Mouse (Mus musculus) embryonic facial prominence, embryonic 15.5 days (tissue): ENCODE measurements around the gene 2310061I04Rik. TPM values are rescaled to one million over a fixed set of nuclear protein-coding genes. Genes with fewer than 3 reads are reported as not detected.
"Not testable (repeated sequence)": the region's sequence is repeated elsewhere in the genome, so short reads cannot be mapped to it uniquely, and the experiment has no call there.

ENCODE experiments used
- ATAC-seq: fragments of 200-750 bp; cut with Nextera tagmentation; 2 replicates; pipeline ENCODE4 v1.8.0; 2017; ENCODE audit warnings: low read depth, moderate TSS enrichment; ENCODE audit not compliant: insufficient number of reproducible peaks, low FRiP score, low TSS enrichment
- H3K27ac ChIP-seq: fragments of 300-500 bp; sonication (generic); replicated peaks from 2 replicates; pipeline ENCODE4 v1.5.1; 2015; ENCODE audit warnings: mild to moderate bottlenecking, inconsistent platforms
- H3K27me3 ChIP-seq: fragments of 300-500 bp; sonication (generic); 2 replicates; pipeline ENCODE4 v1.6.1; 2015; ENCODE audit warnings: inconsistent platforms
- H3K36me3 ChIP-seq: fragments of 300-500 bp; sonication (generic); 2 replicates; pipeline ENCODE4 v1.6.1; 2015; ENCODE audit warnings: mild to moderate bottlenecking, inconsistent platforms
- H3K4me1 ChIP-seq: fragments of 300-500 bp; sonication (generic); 2 replicates; pipeline ENCODE4 v1.6.1; 2015; ENCODE audit warnings: inconsistent platforms
- H3K4me2 ChIP-seq: fragments of 300-500 bp; sonication (generic); replicated peaks from 2 replicates; pipeline ENCODE4 v1.6.1; 2015; ENCODE audit warnings: mild to moderate bottlenecking, inconsistent platforms
- H3K4me3 ChIP-seq: fragments of 300-500 bp; sonication (generic); replicated peaks from 2 replicates; pipeline ENCODE4 v1.5.1; 2015; ENCODE audit warnings: mild to moderate bottlenecking, inconsistent platforms
- H3K9ac ChIP-seq: fragments of 300-500 bp; sonication (generic); 2 replicates; pipeline ENCODE4 v1.6.1; 2015; ENCODE audit warnings: inconsistent platforms
- H3K9me3 ChIP-seq: fragments of 300-500 bp; sonication (generic); replicated peaks from 2 replicates; pipeline ENCODE4 v1.6.1; 2016; ENCODE audit warnings: inconsistent platforms
- WGBS: fragments of 180-500 bp; shearing (Covaris S2); methylation state at CpG from one replicate; pipeline ENCODE4 v1.1.7; 2015; 5-methylcytosine and 5-hydroxymethylcytosine counted together
- polyA plus RNA-seq: library from polyadenylated mRNA; unstranded; fragments of >200 nt; fragmentation: Nextera tagmentation; extraction: Ambion mirVana; gene quantifications from 2 replicates; pipeline ENCODE4 v1.2.1, GENCODE M21; 2015

Gene 2310061I04Rik
- polyA plus RNA-seq: 22.3 and 23.9 TPM in 2 replicates

DNA sequence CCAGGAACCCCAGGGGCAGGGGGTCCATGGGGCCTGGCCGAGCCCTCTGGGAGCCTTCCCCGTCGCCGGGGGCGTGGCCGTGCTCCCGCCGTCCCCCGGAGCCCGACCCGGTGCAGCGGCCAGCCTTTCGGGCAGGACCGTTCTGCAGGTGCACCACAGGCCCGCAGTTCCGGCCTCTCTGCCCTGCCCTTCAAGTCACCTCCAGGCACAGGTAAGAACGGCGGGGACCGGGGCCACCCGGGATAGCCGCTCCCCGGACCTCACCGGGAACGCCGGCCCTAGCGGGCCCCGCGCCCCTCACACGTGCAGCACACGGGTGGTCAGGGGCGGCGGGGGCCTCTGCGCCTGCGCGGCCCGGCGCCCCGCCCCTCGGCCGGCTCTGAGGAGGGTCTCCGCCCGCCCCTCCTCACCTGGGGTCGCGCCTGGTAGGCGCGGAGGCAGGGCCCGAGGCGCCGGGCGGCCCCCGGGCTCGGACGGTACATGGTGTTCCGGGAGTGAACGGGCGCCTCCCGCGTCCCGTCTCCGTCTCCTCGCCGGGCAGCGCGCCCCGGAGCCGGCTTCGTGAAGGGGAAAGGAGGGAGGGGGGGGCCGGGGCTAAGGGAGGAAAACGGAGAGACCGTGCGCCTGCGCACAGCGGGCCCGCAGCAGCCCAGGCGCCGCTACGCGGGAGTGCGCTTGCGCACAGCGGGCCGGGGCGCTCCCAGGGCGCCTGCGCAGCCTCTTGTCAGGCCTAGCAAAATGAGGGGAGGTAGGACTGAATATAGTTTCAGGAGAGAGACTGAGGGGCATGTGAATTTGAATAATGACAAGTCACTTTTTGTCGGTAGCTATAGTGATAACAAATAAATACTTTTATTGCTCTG is at the start of gene 2310061I04Rik:
2310061I04Rik (minus strand) TSS at position 651 of the 863 bp plus-strand sequence.
- ATAC-seq: peak; percentile 94
- H3K9ac ChIP-seq: peak within 1 kb of the TSS; percentile 75
- H3K4me1 ChIP-seq: peaks cover 18% of the 10 kb centered on the region
- peak within 1 kb of the TSS; percentile 64 for H3K4me3 ChIP-seq
- peak within 1 kb of the TSS; percentile 89 for H3K27ac ChIP-seq
- under 1% methylated on average over 86 of the region's 86 CpGs for WGBS
- no peaks in the 10 kb centered on the region for H3K27me3 ChIP-seq
- H3K4me2 ChIP-seq: peak within 1 kb of the TSS; percentile 99
- peaks cover 50% of the 10 kb centered on the region for H3K36me3 ChIP-seq
- no peaks in the 10 kb centered on the region for H3K9me3 ChIP-seq

DNA sequence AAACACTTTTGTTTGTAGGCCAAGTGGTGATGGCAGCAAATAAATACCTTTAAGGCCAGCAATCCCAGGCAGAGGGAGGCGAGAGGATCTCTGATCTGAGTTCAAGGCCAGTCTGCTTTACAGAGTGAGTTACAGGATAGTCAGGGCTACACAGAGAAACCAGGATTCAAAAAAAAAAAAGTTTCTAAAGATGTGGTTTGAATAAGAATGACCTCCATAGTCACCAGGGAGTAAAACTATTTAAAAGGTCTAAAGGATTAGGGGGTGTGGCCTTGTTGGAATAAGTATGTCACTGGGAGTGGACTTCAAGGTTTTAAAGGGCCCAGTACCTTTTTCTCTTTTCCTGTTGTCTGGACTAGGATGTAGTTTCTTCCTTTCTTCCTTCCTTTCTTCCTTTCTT is 42.7 kb upstream of the 2310061I04Rik start:
- no peaks in the 10 kb centered on the region for H3K27me3 ChIP-seq
- H3K9ac ChIP-seq: no peak overlapping the region
- no peaks in the 10 kb centered on the region for H3K4me1 ChIP-seq
- no peak overlapping the region for H3K4me2 ChIP-seq
- WGBS: 53% methylated on average over 1 of the region's 1 CpGs
- no peaks in the 10 kb centered on the region for H3K9me3 ChIP-seq
- no peak overlapping the region for H3K4me3 ChIP-seq
- no peaks in the 10 kb centered on the region for H3K36me3 ChIP-seq
- no peak overlapping the region for H3K27ac ChIP-seq
- no peak for ATAC-seq

DNA sequence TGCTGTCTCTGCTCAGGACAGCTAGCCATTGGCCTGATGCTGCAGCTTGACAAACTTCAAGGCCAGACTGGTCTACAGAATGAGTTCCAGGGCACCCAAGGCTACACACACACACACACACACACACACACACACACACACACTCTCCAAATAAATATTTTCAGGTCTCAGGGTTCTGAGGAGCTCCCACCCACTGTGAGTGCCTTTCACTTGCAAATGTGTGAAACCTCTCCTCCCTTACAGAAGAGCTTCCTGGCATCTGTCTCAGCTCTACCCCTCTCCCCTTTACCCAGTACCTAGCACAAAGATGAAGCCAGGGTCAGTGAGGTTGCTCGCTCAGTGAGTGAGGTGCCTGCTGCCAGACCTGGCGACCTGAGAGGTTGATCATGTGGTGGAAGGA is 41.9 kb upstream of the 2310061I04Rik start:
- 39% methylated on average over 2 of the region's 2 CpGs for WGBS
- no peak overlapping the region for H3K4me3 ChIP-seq
- no peaks in the 10 kb centered on the region for H3K4me1 ChIP-seq
- no peaks in the 10 kb centered on the region for H3K36me3 ChIP-seq
- no peak overlapping the region for H3K27ac ChIP-seq
- H3K4me2 ChIP-seq: no peak overlapping the region
- no peaks in the 10 kb centered on the region for H3K9me3 ChIP-seq
- no peaks in the 10 kb centered on the region for H3K27me3 ChIP-seq
- ATAC-seq: no peak
- no peak overlapping the region for H3K9ac ChIP-seq

DNA sequence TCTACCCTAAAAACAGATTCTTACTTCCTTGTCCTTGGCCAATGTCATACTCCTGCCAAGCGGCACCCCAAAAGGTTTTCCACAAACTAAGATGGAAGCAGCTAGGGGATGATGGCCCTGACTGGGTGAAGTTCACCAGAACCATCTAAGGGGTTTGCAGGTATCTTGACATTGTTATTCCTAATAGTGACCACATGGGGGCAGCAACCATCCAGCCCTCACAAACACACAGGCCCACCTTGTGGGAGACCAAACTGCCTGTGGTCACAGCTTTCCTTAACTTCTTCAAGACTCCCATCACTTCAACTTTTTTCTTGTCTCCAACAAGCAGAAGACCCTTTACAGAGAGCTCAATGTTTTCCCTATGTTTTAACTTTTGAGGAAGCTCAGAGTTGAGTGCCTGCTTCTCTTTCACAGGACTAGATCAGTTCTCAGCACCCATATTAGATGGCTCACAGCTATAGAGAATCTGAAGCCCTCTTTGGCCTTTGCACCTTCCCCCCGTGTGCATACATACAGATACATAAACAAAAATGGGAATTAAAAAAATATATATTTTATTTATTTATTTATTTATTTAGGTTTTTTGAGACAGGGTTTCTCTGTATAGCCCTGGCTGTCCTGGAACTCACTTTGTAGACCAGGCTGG is 40.6 kb upstream of the 2310061I04Rik start:
- no peaks in the 10 kb centered on the region for H3K27me3 ChIP-seq
- ATAC-seq: no peak
- H3K36me3 ChIP-seq: no peaks in the 10 kb centered on the region
- no peak overlapping the region for H3K9ac ChIP-seq
- H3K4me1 ChIP-seq: no peaks in the 10 kb centered on the region
- H3K27ac ChIP-seq: no peak overlapping the region
- no peak overlapping the region for H3K4me3 ChIP-seq
- WGBS: 45% methylated on average over 2 of the region's 2 CpGs
- H3K9me3 ChIP-seq: no peaks in the 10 kb centered on the region
- H3K4me2 ChIP-seq: no peak overlapping the region

DNA sequence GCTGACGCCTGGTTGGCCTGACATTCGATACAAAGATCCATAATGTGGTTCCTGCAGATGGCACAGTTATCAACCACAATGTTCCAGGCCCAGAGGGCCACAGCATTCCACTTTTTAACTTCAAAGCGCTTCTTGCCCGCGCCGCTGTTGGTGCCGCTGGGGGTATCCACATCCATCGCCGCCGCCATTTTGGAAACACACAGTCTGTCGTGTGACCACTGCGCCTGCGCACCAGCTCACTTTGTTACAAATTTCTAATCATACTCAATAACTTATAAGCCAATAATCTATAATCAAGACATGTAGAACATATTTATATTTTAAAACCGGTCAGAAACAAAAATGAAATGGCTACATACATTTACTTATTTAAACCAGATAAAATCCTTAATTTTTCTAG is 38.5 kb upstream of the 2310061I04Rik start:
- ATAC-seq, H3K4me3 ChIP-seq, H3K4me2 ChIP-seq, H3K27ac ChIP-seq, H3K27me3 ChIP-seq, H3K9ac ChIP-seq, H3K36me3 ChIP-seq, H3K9me3 ChIP-seq, H3K4me1 ChIP-seq: not testable (repeated sequence)
- 80% methylated on average over 14 of the region's 14 CpGs for WGBS

DNA sequence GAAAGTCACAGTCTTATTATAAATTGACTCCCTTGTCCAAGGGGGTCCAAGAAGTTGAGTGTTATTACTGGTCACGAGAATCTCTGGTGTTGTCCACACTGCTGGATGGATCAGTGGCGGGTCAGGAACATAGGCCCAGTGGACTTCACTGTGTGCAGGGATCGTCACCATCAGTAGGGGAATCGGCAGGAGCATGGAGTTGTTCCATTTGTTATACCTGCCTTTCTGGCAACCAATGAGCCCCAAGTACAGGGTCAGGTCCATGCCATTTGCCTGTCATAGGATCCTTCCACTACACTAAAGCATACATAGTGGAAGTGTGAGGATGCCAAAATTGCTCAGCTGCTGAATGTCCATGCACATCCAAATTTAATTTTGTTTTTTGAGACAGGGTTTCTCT is 35.4 kb upstream of the 2310061I04Rik start:
- H3K4me2 ChIP-seq: no peak overlapping the region
- no peak for ATAC-seq
- H3K27me3 ChIP-seq: no peaks in the 10 kb centered on the region
- no peaks in the 10 kb centered on the region for H3K9me3 ChIP-seq
- WGBS: 84% methylated on average over 4 of the region's 4 CpGs
- peaks cover 40% of the 10 kb centered on the region for H3K36me3 ChIP-seq
- no peaks in the 10 kb centered on the region for H3K4me1 ChIP-seq
- no peak overlapping the region for H3K9ac ChIP-seq
- no peak overlapping the region for H3K27ac ChIP-seq
- H3K4me3 ChIP-seq: no peak overlapping the region

DNA sequence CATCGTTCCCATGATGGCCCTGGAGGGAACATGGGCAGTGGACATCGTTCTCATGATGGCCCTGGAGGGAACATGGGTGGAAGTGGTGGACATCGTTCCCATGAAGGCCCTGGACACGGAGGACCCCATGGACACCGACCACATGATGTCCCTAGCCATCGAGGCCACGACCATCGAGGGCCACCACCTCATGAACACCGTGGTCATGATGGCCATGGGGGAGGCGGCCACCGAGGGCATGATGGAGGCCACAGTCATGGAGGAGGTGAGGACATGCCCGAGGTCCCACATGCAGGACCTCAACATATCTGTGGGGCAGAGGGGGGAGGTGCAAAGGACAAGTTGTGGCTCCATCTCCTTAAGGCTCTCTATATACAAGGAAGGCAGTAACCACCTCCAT is 33.4 kb upstream of the 2310061I04Rik start:
- H3K36me3 ChIP-seq: peaks cover 58% of the 10 kb centered on the region
- peak; percentile 16; the same call in 1 of the 2 replicates for ATAC-seq
- WGBS: 96% methylated on average over 12 of the region's 12 CpGs

DNA sequence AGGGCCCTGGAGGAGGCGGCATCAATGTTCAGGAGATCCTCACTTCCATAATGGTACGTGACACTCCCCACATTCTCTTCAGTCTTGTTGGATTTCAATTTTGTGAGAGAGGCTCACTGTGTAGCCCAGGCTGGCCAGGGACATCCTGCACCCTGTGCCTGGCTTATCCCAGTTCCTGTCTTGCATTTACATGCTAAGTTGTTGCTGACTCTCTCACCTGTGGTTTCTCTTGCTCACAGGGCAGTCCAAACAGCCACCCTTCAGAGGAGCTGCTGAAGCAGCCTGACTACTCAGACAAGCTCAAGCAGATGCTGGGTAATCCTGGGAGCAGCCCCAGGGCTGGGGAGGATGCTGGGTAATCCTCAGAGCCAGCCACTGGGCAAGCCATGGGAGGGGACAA is 32.3 kb upstream of the 2310061I04Rik start:
- no peak overlapping the region for H3K4me3 ChIP-seq
- no peaks in the 10 kb centered on the region for H3K9me3 ChIP-seq
- H3K27ac ChIP-seq: no peak overlapping the region
- H3K36me3 ChIP-seq: peaks cover 69% of the 10 kb centered on the region
- no peak overlapping the region for H3K4me2 ChIP-seq
- H3K9ac ChIP-seq: no peak overlapping the region
- 94% methylated on average over 2 of the region's 2 CpGs for WGBS
- no peak for ATAC-seq
- no peaks in the 10 kb centered on the region for H3K4me1 ChIP-seq
- no peaks in the 10 kb centered on the region for H3K27me3 ChIP-seq

More for the DNA sequence above, 33.4 kb upstream of the 2310061I04Rik start:
- Histone ChIP-seq H3K4me2 (no peak overlapping the region), H3K4me3 (no peak overlapping the region), H3K27me3 (no peaks in the 10 kb centered on the region), H3K9ac (no peak overlapping the region), H3K27ac (no peak overlapping the region), H3K9me3 (no peaks in the 10 kb centered on the region), H3K4me1 (no peaks in the 10 kb centered on the region)

DNA sequence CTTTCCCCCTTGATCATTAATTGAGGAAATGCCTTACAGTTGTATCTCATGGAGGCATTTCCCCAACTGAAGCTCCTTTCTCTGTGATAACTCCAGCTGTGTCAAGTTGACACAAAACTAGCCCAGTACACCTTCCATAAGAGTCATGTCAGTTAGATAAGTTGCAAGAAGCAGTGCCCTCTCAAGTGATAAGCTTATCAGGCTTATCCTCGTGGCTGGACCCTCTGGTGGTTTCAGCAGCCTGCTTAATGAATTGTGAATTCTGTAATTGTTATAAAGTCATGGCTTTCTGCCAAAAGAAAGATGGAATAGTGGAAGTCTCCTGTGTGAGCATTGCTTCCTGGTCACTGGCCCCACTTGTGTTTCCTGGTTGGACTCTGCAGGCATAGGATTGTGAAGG is 30.2 kb upstream of the 2310061I04Rik start:
- Histone ChIP-seq H3K9ac (no peak overlapping the region), H3K36me3 (peaks cover 83% of the 10 kb centered on the region), H3K27ac (no peak overlapping the region), H3K4me2 (no peak overlapping the region), H3K9me3 (no peaks in the 10 kb centered on the region), H3K4me3 (no peak overlapping the region), H3K4me1 (no peaks in the 10 kb centered on the region; the same call in 1 of the 2 replicates), H3K27me3 (no peaks in the 10 kb centered on the region)
- WGBS: 77% methylated on average over 1 of the region's 1 CpGs
- ATAC-seq: no peak

DNA sequence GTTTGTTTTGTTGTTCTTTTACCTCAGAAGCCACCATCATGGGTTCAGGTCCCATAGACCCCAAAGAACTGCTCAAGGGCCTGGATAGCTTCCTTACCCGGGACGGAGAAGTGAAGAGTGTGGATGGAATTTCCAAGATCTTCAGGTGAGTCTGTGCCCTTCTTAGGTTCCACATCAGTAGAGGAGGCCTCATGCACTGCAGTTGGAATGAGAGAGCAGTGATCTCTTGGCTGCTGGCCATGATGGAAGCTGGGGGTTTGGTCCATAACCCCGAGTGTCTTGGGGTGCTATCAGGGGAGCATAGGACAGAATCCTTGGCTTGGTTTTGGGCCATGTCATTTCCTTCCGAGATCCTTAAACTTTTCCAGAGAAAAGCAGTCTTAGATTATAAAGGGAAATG is 26.1 kb upstream of the 2310061I04Rik start:
- H3K27ac ChIP-seq: no peak overlapping the region
- H3K9ac ChIP-seq: no peak overlapping the region
- no peak for ATAC-seq
- WGBS: 89% methylated on average over 4 of the region's 4 CpGs
- no peaks in the 10 kb centered on the region for H3K9me3 ChIP-seq
- no peak overlapping the region for H3K4me2 ChIP-seq
- H3K36me3 ChIP-seq: peaks cover 52% of the 10 kb centered on the region
- peaks cover 18% of the 10 kb centered on the region for H3K4me1 ChIP-seq
- no peak overlapping the region for H3K4me3 ChIP-seq
- no peaks in the 10 kb centered on the region for H3K27me3 ChIP-seq

DNA sequence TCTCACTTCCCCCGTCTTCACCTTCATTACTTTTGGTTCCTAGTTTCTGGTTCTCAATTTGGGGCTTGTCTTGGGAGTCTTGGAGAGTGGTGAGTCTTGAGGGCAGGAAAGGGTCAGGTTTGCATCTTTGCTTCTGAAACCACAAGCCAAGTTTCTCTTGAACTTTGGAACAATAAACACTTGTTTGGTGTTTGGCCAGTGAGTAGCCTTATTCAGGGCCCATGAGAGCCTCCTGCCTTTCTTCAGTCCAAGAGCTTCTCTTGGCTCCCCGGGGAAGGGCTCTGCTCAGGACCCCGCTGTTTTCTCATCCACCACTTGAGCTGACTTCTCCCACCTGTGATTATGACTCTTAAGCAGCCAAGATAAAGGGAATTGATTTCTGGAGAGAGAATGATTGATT is 25.3 kb upstream of the 2310061I04Rik start:
- H3K4me2 ChIP-seq: no peak overlapping the region
- ATAC-seq: no peak
- H3K27me3 ChIP-seq: no peaks in the 10 kb centered on the region
- H3K9ac ChIP-seq: no peak overlapping the region
- H3K27ac ChIP-seq: no peak overlapping the region
- no peak overlapping the region for H3K4me3 ChIP-seq
- WGBS: 79% methylated on average over 3 of the region's 3 CpGs
- no peaks in the 10 kb centered on the region for H3K9me3 ChIP-seq
- H3K4me1 ChIP-seq: peaks cover 18% of the 10 kb centered on the region
- H3K36me3 ChIP-seq: peaks cover 44% of the 10 kb centered on the region
